ENCODE assay signal across 11 mouse cellular contexts in the genomic region with DNA sequence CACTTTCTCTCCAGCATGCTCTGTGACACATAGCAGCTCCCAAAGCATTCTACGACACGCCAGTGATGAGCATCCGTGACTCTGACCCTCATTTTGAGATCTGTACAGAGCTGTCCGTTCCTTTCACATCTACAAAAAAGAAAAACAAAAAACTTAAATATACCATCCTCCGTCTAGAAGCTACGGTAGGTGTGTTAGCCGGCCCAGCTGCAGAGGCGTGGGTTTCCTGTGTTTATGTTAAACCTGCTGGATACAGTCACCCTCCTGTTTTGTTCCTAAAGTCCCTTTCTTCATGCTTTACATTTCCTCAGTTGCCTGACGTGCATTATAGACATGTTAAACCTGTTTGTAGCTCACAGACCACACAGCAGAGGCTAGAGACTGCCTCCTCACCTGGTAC.
A peak's percentile ranks its signal among the peaks of the same experiment; 100 is the strongest.
DNase-seq lines count a peak whose midpoint lies in the region; ATAC-seq and TF ChIP-seq lines count a peak whose summit lies in the region.
"Had no signal": no experiment of that assay in that cellular context is flagged by ENCODE, and none has a peak within 500 bp of the region (broad histone marks: within the 10 kb centered on the region; RNA-seq: fewer than 3 reads in every experiment).

No protein-coding gene starts in this region.

- peak overlapping the region; percentile 21 for H3K4me2 ChIP-seq in lung, embryonic 14.5 days

- peaks cover 21% of the 10 kb centered on the region for H3K4me1 ChIP-seq in heart, adult 2 months (ENCODE audit: control insufficient read depth, insufficient read depth, low read length)
- peaks cover 31% of the 10 kb centered on the region for H3K4me1 ChIP-seq in lung, embryonic 14.5 days (ENCODE audit: insufficient read depth)

- H3K9ac ChIP-seq in heart, adult 2 months (ENCODE audit: low read depth, low read length), result peak overlapping the region; percentile 7; the same call in 1 of the 2 replicates
- H3K9ac ChIP-seq in lung, embryonic 14.5 days, result no peak overlapping the region; the same call in 1 of the 2 replicates

- ATAC-seq in lung, embryonic 14.5 days (ENCODE audit: insufficient read depth), result no peak
- ATAC-seq: intestine, postnatal 0 days; Patski had no signal

- H3K27ac ChIP-seq in heart, adult 2 months, result peak overlapping the region; percentile 48
- peak overlapping the region; percentile 75 for H3K27ac ChIP-seq in lung, embryonic 14.5 days (ENCODE audit: low read depth)
- no peak overlapping the region for H3K27ac ChIP-seq in layer of hippocampus, adult 2 months

- no peaks in the 10 kb centered on the region for H3K79me2 ChIP-seq in heart, adult 2 months (replicated peaks; ENCODE audit: control insufficient read depth, insufficient read depth, low read length)

- TF ChIP-seq POLR2A in heart, adult 2 months (IDR thresholded peaks at IDR 0.05; ENCODE audit: insufficient read depth, low read depth, low read length), result no peak

- intact Hi-C loops in heart, adult 2 months (cut with DNase I), result loop anchor here (5.0 to 10.0 kb wide), 3 partner anchors 51 to 146 kb away; no protein-coding TSS in a partner anchor
- intact Hi-C loops in heart, postnatal 36 days (cut with DNase I), result loop anchor here (1.0 to 5.0 kb wide), 6 partner anchors 36 to 149 kb away; no protein-coding TSS in a partner anchor

- WGBS in heart, adult 2 months, result 75% methylated on average over 9 of the region's 9 CpGs
- 45% methylated on average over 9 of the region's 9 CpGs for WGBS in lung, embryonic 14.5 days

- no peak for DNase-seq in heart, adult 2 months
- DNase-seq in heart, postnatal 36 days, result no peak
- DNase-seq in lung, embryonic 14.5 days, result peak; percentile 34
- DNase-seq in lung, postnatal 4 days, result no peak
- peak; percentile 52 for DNase-seq in CD4-positive, CD25-positive, alpha-beta regulatory T cell, adult 2 months (ENCODE audit: low read depth, low spot score)
- DNase-seq in induced T-regulatory cell, adult 2 months (ENCODE audit: low read depth), result peak; percentile 47
- no peak for DNase-seq in layer of hippocampus, adult 2 months (ENCODE audit: low spot score in 2 of 2)
- DNase-seq in left cerebral cortex, adult 11 months (ENCODE audit: low spot score), result no peak
- DNase-seq: cerebellum, adult 18-20 months had no signal

- peaks cover 5% of the 10 kb centered on the region for H3K36me3 ChIP-seq in heart, adult 2 months (ENCODE audit: control insufficient read depth, insufficient read depth, low read length)
- H3K36me3 ChIP-seq in lung, embryonic 14.5 days (ENCODE audit: insufficient read depth), result no peaks in the 10 kb centered on the region

- no peak for TF ChIP-seq EP300 in heart, adult 2 months (IDR thresholded peaks at IDR 0.05; ENCODE audit: insufficient read depth, low read depth, low read length)

- no peaks in the 10 kb centered on the region for H3K27me3 ChIP-seq in heart, adult 2 months (ENCODE audit: control insufficient read depth, insufficient read depth, low read length)
- H3K27me3 ChIP-seq in lung, embryonic 14.5 days (ENCODE audit: insufficient read depth, low read length), result no peaks in the 10 kb centered on the region
- H3K27me3 ChIP-seq: Patski had no signal

- no peak for TF ChIP-seq CTCF in heart, adult 2 months (IDR thresholded peaks at IDR 0.05)
- no peak for TF ChIP-seq CTCF in lung, embryonic 14.5 days (IDR thresholded peaks at IDR 0.05; ENCODE audit: low read depth)
- no peak for TF ChIP-seq CTCF in layer of hippocampus, adult 2 months (conservative IDR thresholded peaks at IDR 0.05)

- no peaks in the 10 kb centered on the region for H3K9me3 ChIP-seq in lung, embryonic 14.5 days (ENCODE audit: low read depth, low read length)

- no peak overlapping the region for H3K4me3 ChIP-seq in heart, adult 2 months
- H3K4me3 ChIP-seq in lung, embryonic 14.5 days (ENCODE audit: low read depth, low read length), result no peak overlapping the region
- H3K4me3 ChIP-seq in layer of hippocampus, adult 2 months, result no peak overlapping the region

Comparison
In these comparisons a context has a peak if more than half of its experiments do, and no peak if none do; other contexts are left out.
1. DNase-seq: peak in lung, embryonic 14.5 days (single experiment), CD4-positive, CD25-positive, alpha-beta regulatory T cell, adult 2 months (single experiment) and induced T-regulatory cell, adult 2 months (single experiment); none in heart, adult 2 months (0 of 2), heart, postnatal 36 days (0 of 2), lung, postnatal 4 days (0 of 2), layer of hippocampus, adult 2 months (0 of 2) and left cerebral cortex, adult 11 months (single experiment).